ENCODE assay signal across 10 mouse cellular contexts in the genomic region with DNA sequence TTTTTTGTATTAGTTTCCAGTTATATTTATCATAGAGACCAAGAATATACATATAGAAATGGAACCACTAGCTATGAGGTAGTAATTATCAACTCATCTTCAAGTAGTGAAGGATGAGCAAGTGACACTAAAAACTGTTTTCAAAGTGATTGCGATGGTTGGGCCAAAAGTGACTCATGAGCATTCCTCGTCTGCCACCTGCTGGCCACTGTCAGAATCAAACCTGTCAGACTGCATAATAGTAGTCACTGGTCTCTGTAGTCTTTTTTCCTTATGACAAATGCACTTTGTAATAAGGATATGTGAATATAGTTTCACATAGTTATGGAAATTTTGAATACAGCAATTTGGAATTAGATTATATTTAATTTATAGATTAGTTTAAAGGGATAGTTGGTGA. TPM values are rescaled to one million over a fixed set of nuclear protein-coding genes. Genes with fewer than 3 reads are reported as not detected.
DNase-seq lines count a peak whose midpoint lies in the region; ATAC-seq and TF ChIP-seq lines count a peak whose summit lies in the region.
"Had no signal": no experiment of that assay in that cellular context is flagged by ENCODE, and none has a peak within 500 bp of the region (broad histone marks: within the 10 kb centered on the region; RNA-seq: fewer than 3 reads in every experiment).

No protein-coding gene starts in this region.

- no peak for TF ChIP-seq POLR2A in embryonic fibroblast, embryonic 13.5 days (IDR thresholded peaks at IDR 0.05; ENCODE audit: low read depth, low read length)

- peak; percentile 79 for TF ChIP-seq CTCF in embryonic fibroblast, embryonic 13.5 days (IDR thresholded peaks at IDR 0.05; ENCODE audit: borderline replicate concordance, insufficient read depth, low read length)

- DNase-seq in layer of hippocampus, adult 11-12 months (ENCODE audit: low spot score): peak; percentile 72
- DNase-seq in layer of hippocampus, adult 9-11 months: no peak
- peak; percentile 76 for DNase-seq in adrenal gland, postnatal 10 days
- DNase-seq in heart, postnatal 4 days: peak; percentile 70
- DNase-seq in layer of hippocampus, postnatal 10 days (ENCODE audit: low spot score in 2 of 2): peak; percentile 75 to 79
- peak; percentile 27 for DNase-seq in skeletal muscle tissue, adult 2 months (ENCODE audit: low read depth, low spot score)

- H3K4me1 ChIP-seq in embryonic fibroblast, embryonic 13.5 days (ENCODE audit: control insufficient read depth, insufficient read depth, low read length): no peaks in the 10 kb centered on the region
- H3K4me1 ChIP-seq: embryonic facial prominence, embryonic 12.5 days had no signal

- no peak overlapping the region for H3K4me3 ChIP-seq in embryonic fibroblast, embryonic 13.5 days (ENCODE audit: insufficient read depth, low read length)
- H3K4me3 ChIP-seq: embryonic facial prominence, embryonic 12.5 days had no signal

- H3K27ac ChIP-seq in embryonic fibroblast, embryonic 13.5 days (ENCODE audit: insufficient read depth, low read length): no peak overlapping the region
- H3K27ac ChIP-seq: embryonic facial prominence, embryonic 12.5 days; macrophage had no signal

- peak; percentile 99 for ATAC-seq in megakaryocyte progenitor cell, adult 5-6 weeks (replicated peaks; ENCODE audit: poor library complexity)

RNA-seq across cellular contexts. Expression of a gene that starts 5.3 kb away (rescaled TPM):
- under 1 TPM in 1 of 2 experiments, not detected in 1; 0.36 TPM for total RNA-seq in adrenal gland, postnatal 10 days (2021)
- polyA plus RNA-seq in embryonic fibroblast, embryonic 13.5 days (2011; ENCODE audit: insufficient read length, low read depth, missing spikeins): 3.1 TPM in 1 of 2 replicates, not detected in the other
- not detected for total RNA-seq in heart, postnatal 4 days (2021)
- not detected for total RNA-seq in layer of hippocampus, postnatal 10 days (2021)
- 7.3 and 32.4 TPM in 2 replicates for total RNA-seq in megakaryocyte progenitor cell, adult 5-6 weeks (2015)
- total RNA-seq in megakaryocyte progenitor cell, adult 5-6 weeks (2017): 9.4 and 27.4 TPM in 2 replicates
- polyA plus RNA-seq: embryonic facial prominence, embryonic 12.5 days had no signal

RNA-seq across cellular contexts. Expression of a gene that starts 17.9 kb away (rescaled TPM):
- total RNA-seq in adrenal gland, postnatal 10 days (2021): 1 to 10 TPM; 1.3 TPM
- 22.0 and 40.1 TPM in 2 replicates for polyA plus RNA-seq in embryonic fibroblast, embryonic 13.5 days (2011; ENCODE audit: insufficient read length, low read depth, missing spikeins)
- under 1 TPM; 0.45 to 0.72 TPM for total RNA-seq in heart, postnatal 4 days (2021)
- 1 to 10 TPM; 1.1 to 1.3 TPM for total RNA-seq in layer of hippocampus, postnatal 10 days (2021)
- total RNA-seq in megakaryocyte progenitor cell, adult 5-6 weeks (2015): not detected in 2 replicates
- total RNA-seq in megakaryocyte progenitor cell, adult 5-6 weeks (2017): not detected in 2 replicates

RNA-seq across cellular contexts. Expression of a gene that starts 21.9 kb away (rescaled TPM):
- 10 to 100 TPM; 14.8 to 16.1 TPM for total RNA-seq in adrenal gland, postnatal 10 days (2021)
- polyA plus RNA-seq in embryonic fibroblast, embryonic 13.5 days (2011; ENCODE audit: insufficient read length, low read depth, missing spikeins): 18.5 and 20.1 TPM in 2 replicates
- 10 to 100 TPM; 17.6 to 19.2 TPM for total RNA-seq in heart, postnatal 4 days (2021)
- total RNA-seq in layer of hippocampus, postnatal 10 days (2021): 10 to 100 TPM; 17.7 to 20.9 TPM
- total RNA-seq in megakaryocyte progenitor cell, adult 5-6 weeks (2015): 12.6 and 14.6 TPM in 2 replicates
- total RNA-seq in megakaryocyte progenitor cell, adult 5-6 weeks (2017): 5.8 and 10.6 TPM in 2 replicates

Comparison
In these comparisons a context has a peak if more than half of its experiments do, and no peak if none do; other contexts are left out.
1. RNA of a gene that starts 5.3 kb away (total RNA-seq): 7.3 to 32.4 TPM in megakaryocyte progenitor cell, adult 5-6 weeks; 0.36 TPM in adrenal gland, postnatal 10 days, not detected in layer of hippocampus, postnatal 10 days and not detected in heart, postnatal 4 days; every median in the first group is over 4 times any median in the second.